Mouse (Mus musculus) layer of hippocampus, adult 18-20 months (tissue): ENCODE measurements at regions not wholly inside any gene's neighbourhood (a gene's known extent, or its start where the extent isn't known, plus 50 kb on each side); places are given as distances from the start of the nearest gene placed in this dataset.
"Not testable (repeated sequence)": the region's sequence is repeated elsewhere in the genome, so short reads cannot be mapped to it uniquely, and the experiment has no call there.

Experiments
- DNase-seq, 2 experiments: peaks; one replicate each; pipeline ENCODE4 v3.0.0; 2022; ENCODE audit warnings: low spot score in 2 of 2

DNA sequence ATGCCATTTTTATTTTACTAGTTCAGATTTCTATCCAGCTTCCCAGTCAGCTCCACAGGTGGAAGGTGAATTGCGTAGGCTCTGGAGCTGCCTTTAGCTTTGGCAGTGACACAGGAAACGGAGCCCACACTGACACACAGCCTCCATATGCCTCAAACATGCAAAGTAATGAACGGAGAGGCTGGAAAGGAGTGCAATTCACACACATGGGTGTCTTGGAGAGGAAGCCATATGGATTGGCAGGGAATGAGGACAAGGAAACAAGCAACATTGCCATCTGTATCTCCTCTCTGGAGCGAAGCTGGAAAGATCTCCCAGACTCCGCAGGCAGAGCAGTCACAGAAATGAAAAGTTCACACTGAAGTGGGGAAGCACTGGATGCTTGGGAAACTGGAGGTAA is 201.6 kb upstream of the 4930452B06Rik start:
- DNase-seq, result peak; percentile 75 to 86

DNA sequence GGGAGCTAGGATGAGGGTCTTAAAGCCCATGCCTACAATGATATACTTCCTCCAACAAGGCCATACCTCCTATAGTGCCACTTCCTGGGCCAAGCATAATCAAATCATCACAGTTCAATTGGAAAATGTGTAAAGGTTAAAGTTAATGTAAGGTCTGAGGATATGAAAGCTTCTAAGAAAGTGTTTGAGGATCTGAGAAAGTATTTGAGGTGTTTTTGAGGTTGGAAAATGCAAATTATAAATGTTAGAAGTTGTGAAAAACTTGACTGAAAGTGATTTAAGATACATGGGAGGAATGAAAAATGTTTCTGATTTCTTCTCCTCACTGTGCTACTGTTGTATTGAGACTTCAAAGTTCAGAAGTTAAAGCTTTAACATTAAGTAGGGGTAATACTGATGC is 185.5 kb upstream of the 4930452B06Rik start:
- no peak for DNase-seq

DNA sequence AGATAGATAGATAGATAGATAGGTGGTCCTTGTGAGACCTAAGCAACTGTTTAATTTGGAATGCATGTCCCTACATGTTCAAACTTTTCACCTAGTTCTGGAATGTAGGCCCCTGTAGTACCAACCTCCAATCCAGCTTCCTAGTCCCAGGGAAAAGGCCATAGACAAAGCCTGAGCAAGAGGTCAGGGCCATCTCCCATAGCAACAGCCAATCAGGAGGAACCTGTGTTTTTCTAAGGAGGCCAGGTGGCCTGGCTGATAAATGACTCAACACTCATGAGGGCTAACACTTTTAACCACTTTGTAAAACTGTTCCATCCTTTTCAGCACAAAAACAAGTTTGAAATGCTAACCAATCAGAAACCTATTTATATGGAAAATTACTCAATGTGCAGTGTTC is 184.2 kb upstream of the 4930452B06Rik start:
- no peak for DNase-seq

DNA sequence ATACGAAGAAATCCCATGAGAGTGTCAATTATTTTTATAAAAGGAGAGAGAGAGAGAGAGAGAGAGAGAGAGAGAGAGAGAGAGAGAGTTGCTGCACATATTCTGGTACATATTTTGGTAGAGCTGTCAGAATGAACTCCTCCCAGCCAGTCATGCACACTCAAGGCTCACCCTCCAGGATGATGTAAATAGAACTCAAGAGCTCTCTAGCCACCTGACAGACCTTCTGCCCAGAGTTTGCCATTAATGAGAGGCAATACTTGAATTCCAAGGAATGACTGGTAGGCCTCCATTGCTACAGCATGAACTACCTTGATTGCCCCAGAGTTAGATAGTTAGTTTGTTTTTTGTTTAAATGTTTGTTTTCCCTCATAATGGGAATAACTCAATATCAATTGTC is 167.5 kb upstream of the 4930452B06Rik start:
- DNase-seq, result no peak

DNA sequence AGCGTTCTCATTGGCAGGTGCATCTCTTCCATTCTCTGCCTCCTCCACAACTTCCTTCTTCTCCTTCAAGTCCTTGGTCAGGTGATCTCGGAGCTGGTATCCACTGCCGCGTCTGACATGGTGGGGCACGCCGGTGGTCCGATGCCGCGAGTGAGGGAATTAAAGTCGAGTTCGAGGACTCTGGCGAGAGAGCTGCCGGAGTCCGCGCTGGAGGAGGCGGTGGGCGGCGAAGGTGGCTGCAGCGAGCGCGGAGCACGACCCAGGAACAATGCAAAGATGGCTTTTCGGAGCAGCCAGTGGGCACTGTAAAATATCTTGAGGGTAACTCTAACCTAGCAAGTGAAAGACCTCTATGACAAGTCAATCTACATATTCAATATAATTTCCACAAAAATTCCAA is 134.2 kb upstream of the 4930452B06Rik start:
- not testable (repeated sequence) for DNase-seq

DNA sequence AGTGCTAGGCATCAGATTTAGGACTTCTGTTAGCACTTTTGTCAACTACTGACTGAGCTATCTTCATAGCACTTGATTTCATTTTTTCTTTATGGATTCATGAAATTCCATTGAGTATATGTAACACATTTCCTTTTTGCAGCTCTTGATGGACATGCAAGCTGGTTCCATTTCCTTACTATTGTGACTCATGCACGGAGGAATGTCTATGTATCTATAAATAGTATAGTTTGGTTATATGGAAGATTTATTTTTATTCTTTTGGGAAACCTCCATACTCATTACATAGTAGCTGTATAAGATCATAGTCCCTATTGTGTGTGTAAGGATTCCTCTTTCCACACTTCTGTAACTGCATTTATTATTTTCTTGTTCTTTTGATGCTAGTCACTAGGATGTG is 123.3 kb upstream of the 4930452B06Rik start:
- DNase-seq, result no peak

DNA sequence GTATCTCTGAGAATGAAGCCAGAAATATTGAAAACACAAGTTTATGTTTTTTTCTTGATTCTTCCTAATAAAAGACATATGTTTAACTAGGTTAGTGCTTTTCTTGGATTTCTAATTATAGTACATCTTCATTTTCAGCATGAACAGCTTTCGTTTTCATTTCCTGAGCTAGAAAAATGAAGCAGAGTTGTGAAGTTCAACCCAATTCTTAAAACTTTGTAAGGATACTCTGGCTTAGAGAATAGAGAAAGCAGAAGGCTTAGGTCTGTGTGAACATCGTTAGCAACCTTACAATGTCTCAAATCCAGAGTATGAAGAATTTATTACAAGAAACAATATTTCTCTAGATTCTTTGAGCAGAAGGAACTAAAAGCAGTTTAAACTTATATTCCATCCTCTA is 94.5 kb upstream of the 4930452B06Rik start:
- no peak for DNase-seq

DNA sequence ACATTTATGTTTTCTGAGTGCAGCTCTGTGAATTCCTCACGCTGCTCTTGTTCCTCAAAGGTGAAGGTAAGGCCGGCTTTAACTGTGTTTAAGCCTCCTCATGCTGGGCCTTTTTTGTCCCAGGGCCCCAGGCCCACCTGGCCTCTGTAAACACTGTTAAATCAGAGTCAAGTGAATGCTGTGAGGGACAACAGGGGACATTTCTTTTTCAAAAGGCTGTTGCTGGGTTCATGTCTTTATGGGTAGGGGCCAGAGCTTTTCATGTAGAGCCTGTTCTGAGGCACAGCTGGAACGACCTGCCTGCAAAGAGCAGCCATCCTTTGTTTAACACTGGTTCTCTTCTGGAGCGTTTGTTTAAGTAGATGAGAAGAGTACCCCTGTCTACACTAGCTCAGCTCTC is 70.8 kb upstream of the 4930452B06Rik start:
- DNase-seq, result no peak

DNA sequence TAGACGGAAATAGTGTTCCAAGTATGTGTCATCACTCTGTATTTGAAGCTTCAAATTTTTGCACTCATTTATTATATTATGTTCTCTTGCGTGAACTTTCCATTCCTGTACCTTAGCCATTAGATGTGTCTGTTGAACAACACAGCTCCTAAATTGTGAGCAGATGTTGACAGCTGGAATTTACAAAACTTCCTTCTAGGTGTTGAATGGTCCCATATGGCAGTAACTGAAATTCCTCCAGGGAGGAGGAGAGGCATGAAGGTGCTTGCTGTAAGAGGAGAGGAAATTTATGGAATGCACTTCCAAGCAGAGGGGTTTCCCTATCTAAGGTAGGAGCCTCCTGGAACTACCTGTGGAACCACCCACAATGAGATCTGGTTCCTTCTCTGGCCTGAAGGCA is 67.2 kb upstream of the 4930452B06Rik start:
- DNase-seq, result no peak

DNA sequence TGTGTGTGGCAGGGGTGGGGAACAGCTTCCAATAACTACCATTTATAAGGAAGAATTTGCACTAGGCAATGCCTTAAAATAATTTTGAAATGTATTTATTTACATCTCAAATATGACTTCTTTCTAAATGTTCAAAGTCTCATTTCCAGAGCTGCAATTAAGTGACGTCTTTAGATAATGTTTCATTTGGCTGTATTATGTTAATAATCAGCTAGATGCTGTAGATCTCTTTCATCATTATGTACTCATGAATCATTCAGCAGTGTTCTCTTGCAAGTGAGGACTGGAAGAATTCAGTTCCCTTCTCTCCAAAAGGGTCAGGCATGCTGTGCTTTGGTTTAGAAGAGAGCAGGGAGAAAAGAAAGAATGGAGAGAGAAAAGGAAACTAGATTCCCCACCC is 61.3 kb upstream of the 4930452B06Rik start:
- DNase-seq, result no peak
